Comparison of ENCODE assay signal across 13 mouse cellular contexts in the genomic region with DNA sequence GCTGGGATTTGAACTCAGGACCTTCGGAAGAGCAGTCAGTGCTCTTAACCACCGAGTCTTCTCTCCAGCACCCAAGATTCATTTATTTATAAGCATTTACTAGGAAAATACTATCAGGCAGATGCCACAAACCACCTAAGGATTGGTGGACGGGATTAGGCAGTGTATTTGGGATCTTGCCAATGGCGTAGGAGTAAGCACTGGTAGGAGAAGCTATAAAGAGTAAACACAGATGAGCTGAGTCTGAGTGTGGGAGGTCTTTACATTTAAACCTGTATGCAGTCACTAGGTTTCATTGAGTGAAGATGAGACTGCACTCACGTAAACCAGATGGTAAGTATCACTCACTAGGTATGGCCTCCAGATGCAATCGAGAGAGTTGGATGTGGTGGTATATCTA.
"Had no signal": no experiment of that assay in that cellular context is flagged by ENCODE, and none has a peak within 500 bp of the region (broad histone marks: within the 10 kb centered on the region; RNA-seq: fewer than 3 reads in every experiment).

No protein-coding gene starts in this region.

- ATAC-seq: intestine, embryonic 16.5 days; liver, embryonic 12.5 days had no signal

- DNase-seq: kidney, adult 18-20 months; kidney, adult 9 months; kidney, postnatal 14 days; kidney, postnatal 4 days; liver; lung, adult 18-20 months; lung, postnatal 10 days; lung, postnatal 36 days; midbrain, embryonic 14.5 days; spleen, adult 18-20 months; thymus, postnatal 25 days had no signal
